Mouse (Mus musculus) bone marrow macrophage, adult 2 months (primary cell): ENCODE measurements around the gene Uvrag.

Experiments
- CTCF ChIP-seq: IDR thresholded peaks from 2 replicates; pipeline ENCODE4 v1.5.1; 2012; ENCODE audit warnings: low read depth, mild to moderate bottlenecking, low read length, moderate library complexity
- POLR2A ChIP-seq: IDR thresholded peaks from 2 replicates; pipeline ENCODE4 v1.6.1; 2012; ENCODE audit warnings: mild to moderate bottlenecking, low read depth, low read length, borderline replicate concordance

- TF ChIP-seq CTCF: no peak
- TF ChIP-seq POLR2A: no peak
These were observed 120.6 kb downstream of the Uvrag start for GRCm38 (mm10) chr7:99020353-99020752.
